Mouse (Mus musculus) thymus, adult 2 months (tissue): Measurements from ENCODE around the gene Anks1. TPM values are rescaled to one million over a fixed set of nuclear protein-coding genes. Genes with fewer than 3 reads are reported as not detected.

Experiments
- DNase-seq: peaks from one replicate; pipeline ENCODE4 v3.0.0; 2021
- H3K27ac ChIP-seq: fragments of 200-500 bp; 2 replicates; pipeline ENCODE4 v1.5.1; 2012; ENCODE audit warnings: low read length, control low read depth; ENCODE audit not compliant: control insufficient read depth, insufficient read depth
- H3K27me3 ChIP-seq: fragments of 200-500 bp; 2 replicates; pipeline ENCODE4 v1.6.1; 2012; ENCODE audit warnings: mild to moderate bottlenecking, low read length, moderate library complexity, mixed read lengths; ENCODE audit not compliant: control insufficient read depth, insufficient read depth
- H3K36me3 ChIP-seq: fragments of 200-500 bp; 2 replicates; pipeline ENCODE4 v1.6.1; 2012; ENCODE audit warnings: mild to moderate bottlenecking, low read length, moderate library complexity; ENCODE audit not compliant: control insufficient read depth, insufficient read depth
- H3K4me1 ChIP-seq: fragments of 200-500 bp; replicated peaks from 2 replicates; pipeline ENCODE4 v1.6.1; 2012; ENCODE audit warnings: low read length; ENCODE audit not compliant: control insufficient read depth, insufficient read depth
- H3K4me3 ChIP-seq: fragments of 200-500 bp; 2 replicates; pipeline ENCODE4 v1.5.1; 2012; ENCODE audit warnings: mild to moderate bottlenecking, low read length, control low read depth, moderate library complexity; ENCODE audit not compliant: control insufficient read depth, insufficient read depth
- CTCF ChIP-seq: fragments of 200-500 bp; IDR thresholded peaks from 2 replicates; pipeline ENCODE4 v1.5.1; 2012; ENCODE audit warnings: mild to moderate bottlenecking, control low read depth, low read length, moderate library complexity, borderline replicate concordance; ENCODE audit not compliant: control insufficient read depth, poor library complexity, insufficient read depth; ENCODE audit errors: extremely low read depth
- POLR2A ChIP-seq: fragments of 200-500 bp; IDR thresholded peaks from 2 replicates; pipeline ENCODE4 v1.6.1; 2012; ENCODE audit warnings: mild to moderate bottlenecking, low read length, control low read depth, moderate library complexity; ENCODE audit not compliant: control insufficient read depth, poor library complexity, insufficient read depth; ENCODE audit errors: extremely low read depth
- WGBS: fragments of 180-500 bp; shearing (Covaris S2); methylation state at CpG from one replicate; pipeline ENCODE4 v1.1.7; 2018; 5-methylcytosine and 5-hydroxymethylcytosine counted together
- polyA plus RNA-seq: library from polyadenylated mRNA; depleted of rRNA; stranded (reverse); fragments of >200 nt; gene quantifications from 2 replicates; pipeline ENCODE4 v1.2.3, GENCODE M21; 2012

Gene Anks1
- polyA plus RNA-seq, 1 experiment = 103 TPM

GRCm38 (mm10) chr17:28034986-28035385 is 125.9 kb downstream of the Anks1 start:
- WGBS = 95% methylated on average over 8 of the region's 8 CpGs
- H3K4me1 ChIP-seq = no peaks in the 10 kb centered on the region
- TF ChIP-seq POLR2A (no peak), CTCF (no peak)
- no peak for DNase-seq
- H3K36me3 ChIP-seq = no peaks in the 10 kb centered on the region
- H3K4me3 ChIP-seq = no peak overlapping the region
- no peaks in the 10 kb centered on the region for H3K27me3 ChIP-seq
- no peak overlapping the region for H3K27ac ChIP-seq

GRCm38 (mm10) chr17:28036813-28037756 is 128.0 kb downstream of the Anks1 start:
- Histone ChIP-seq H3K36me3 (peaks cover 2% of the 10 kb centered on the region; the same call in 1 of the 2 replicates), H3K4me1 (no peaks in the 10 kb centered on the region), H3K27ac (no peak overlapping the region), H3K4me3 (no peak overlapping the region), H3K27me3 (no peaks in the 10 kb centered on the region)
- no peak for TF ChIP-seq CTCF
- no peak for TF ChIP-seq POLR2A
- WGBS = 93% methylated on average over 14 of the region's 14 CpGs
- DNase-seq = no peak

- no peak overlapping the region for H3K27ac ChIP-seq
- no peaks in the 10 kb centered on the region for H3K4me1 ChIP-seq
- no peaks in the 10 kb centered on the region for H3K27me3 ChIP-seq
- 91% methylated on average over 16 of the region's 16 CpGs for WGBS
- no peak for DNase-seq
- peaks cover 11% of the 10 kb centered on the region; the same call in 1 of the 2 replicates for H3K36me3 ChIP-seq
- no peak overlapping the region for H3K4me3 ChIP-seq
- TF ChIP-seq POLR2A = no peak
- no peak for TF ChIP-seq CTCF
Measured at GRCm38 (mm10) chr17:28040620-28041019, 131.5 kb downstream of the Anks1 start.

GRCm38 (mm10) chr17:28041298-28041697 is 132.2 kb downstream of the Anks1 start:
- Histone ChIP-seq H3K4me3 (no peak overlapping the region), H3K27me3 (no peaks in the 10 kb centered on the region), H3K36me3 (peaks cover 13% of the 10 kb centered on the region; the same call in 1 of the 2 replicates), H3K27ac (no peak overlapping the region), H3K4me1 (no peaks in the 10 kb centered on the region)
- TF ChIP-seq CTCF = no peak
- TF ChIP-seq POLR2A = no peak
- 97% methylated on average over 13 of the region's 13 CpGs for WGBS
- DNase-seq = no peak

- H3K4me1 ChIP-seq = no peaks in the 10 kb centered on the region
- peaks cover 13% of the 10 kb centered on the region; the same call in 1 of the 2 replicates for H3K36me3 ChIP-seq
- 95% methylated on average over 23 of the region's 23 CpGs for WGBS
- no peak overlapping the region for H3K4me3 ChIP-seq
- no peak for DNase-seq
- TF ChIP-seq POLR2A (no peak), CTCF (no peak)
- H3K27ac ChIP-seq = no peak overlapping the region
- no peaks in the 10 kb centered on the region for H3K27me3 ChIP-seq
Measured at GRCm38 (mm10) chr17:28042299-28042771, 133.2 kb downstream of the Anks1 start.

DNA sequence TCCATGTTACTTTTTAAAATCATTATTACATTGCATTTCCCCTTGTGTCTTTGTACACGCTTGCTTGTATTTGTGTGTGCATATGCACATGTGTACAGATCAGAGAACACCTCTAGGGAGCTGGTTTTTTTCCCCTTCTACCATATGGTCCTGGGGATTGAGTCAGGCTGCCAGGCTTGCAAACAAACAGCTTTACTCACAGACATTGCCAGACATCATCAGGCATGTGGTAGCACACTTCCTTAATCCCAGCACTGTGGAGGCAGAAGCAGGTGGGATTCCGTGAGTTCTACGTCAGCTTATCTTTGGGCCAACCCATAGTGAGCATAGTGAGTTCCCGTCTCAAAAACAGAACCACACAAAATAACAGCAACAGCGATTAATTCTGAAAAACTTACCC is 137.9 kb downstream of the Anks1 start:
- Histone ChIP-seq H3K4me3 (no peak overlapping the region), H3K27ac (no peak overlapping the region), H3K27me3 (no peaks in the 10 kb centered on the region), H3K4me1 (no peaks in the 10 kb centered on the region), H3K36me3 (peaks cover 26% of the 10 kb centered on the region)
- WGBS = 98% methylated on average over 5 of the region's 5 CpGs
- no peak for TF ChIP-seq CTCF
- no peak for TF ChIP-seq POLR2A
- DNase-seq = no peak
